Mouse (Mus musculus) MEL (cell line): ENCODE measurements around the gene Auts2.

Experiments
- CTCF ChIP-seq, 3 experiments: IDR thresholded peaks in 2 of 3; conservative IDR thresholded peaks in 1 of 3; 2 replicates each; pipeline ENCODE4 v1.5.1; 2011 to 2012; ENCODE audit warnings: low read length in 3 of 3, low read depth in 2 of 3, mild to moderate bottlenecking in 2 of 3, improper control_type of control experiment in 1 of 3, inconsistent platforms in 1 of 3, mixed read lengths in 1 of 3, moderate library complexity in 1 of 3; ENCODE audit not compliant: control insufficient read depth in 1 of 3, insufficient read depth in 1 of 3, poor library complexity in 1 of 3, severe bottlenecking in 1 of 3
- MAX ChIP-seq: IDR thresholded peaks from 2 replicates; pipeline ENCODE4 v1.6.1; 2011; ENCODE audit warnings: low read length, improper control_type of control experiment
- MEF2A ChIP-seq: IDR thresholded peaks from 2 replicates; pipeline ENCODE4 v1.6.1; 2014; ENCODE audit warnings: low read depth, mild to moderate bottlenecking, inconsistent platforms, low read length, improper control_type of control experiment; ENCODE audit not compliant: poor library complexity, insufficient replicate concordance, severe bottlenecking; ENCODE audit errors: extremely low read depth
- MYC ChIP-seq: IDR thresholded peaks from 2 replicates; pipeline ENCODE4 v1.6.1; 2011; ENCODE audit warnings: low read depth, mild to moderate bottlenecking, low read length, improper control_type of control experiment, moderate library complexity
- POLR2A ChIP-seq, 2 experiments: IDR thresholded peaks; 2 replicates each; pipeline ENCODE4 v1.6.1; 2011 to 2012; ENCODE audit warnings: low read length in 2 of 2, mild to moderate bottlenecking in 2 of 2, control low read depth in 1 of 2, improper control_type of control experiment in 1 of 2, low read depth in 1 of 2, moderate library complexity in 1 of 2; ENCODE audit not compliant: control insufficient read depth in 1 of 2, insufficient read depth in 1 of 2, poor library complexity in 1 of 2
- POLR2AphosphoS2 ChIP-seq: IDR thresholded peaks from 2 replicates; pipeline ENCODE4 v1.6.1; 2011; ENCODE audit warnings: low read length, improper control_type of control experiment
- POLR2AphosphoS5 ChIP-seq: IDR thresholded peaks from 2 replicates; pipeline ENCODE4 v1.6.1; 2012; ENCODE audit warnings: low read depth, borderline replicate concordance, mild to moderate bottlenecking, inconsistent platforms, low read length, moderate library complexity, mixed read lengths
- SIN3A ChIP-seq: IDR thresholded peaks from 2 replicates; pipeline ENCODE4 v1.6.1; 2012; ENCODE audit warnings: low read length, improper control_type of control experiment, inconsistent platforms
- ZMIZ1 ChIP-seq: IDR thresholded peaks from 2 replicates; pipeline ENCODE4 v1.6.1; 2012; ENCODE audit warnings: low read depth, mild to moderate bottlenecking, inconsistent platforms, low read length, improper control_type of control experiment, moderate library complexity

GRCm38 (mm10) chr5:132481476-132481875 is 61.7 kb downstream of the Auts2 start:
- TF ChIP-seq POLR2AphosphoS2, result no peak
- no peak for TF ChIP-seq POLR2A (IDR thresholded peaks at IDR 0.05; ENCODE audit: control insufficient read depth in 1 of 2, insufficient read depth in 1 of 2, low read depth in 1 of 2, low read length in 2 of 2, poor library complexity in 1 of 2)
- TF ChIP-seq POLR2AphosphoS5, result no peak
- no peak for TF ChIP-seq MAX
- TF ChIP-seq SIN3A, result no peak
- TF ChIP-seq ZMIZ1, result no peak
- no peak for TF ChIP-seq CTCF (IDR thresholded peaks at IDR 0.05 in 2 of 3, conservative IDR thresholded peaks at IDR 0.05 in 1 of 3; ENCODE audit: control insufficient read depth in 1 of 3, insufficient read depth in 1 of 3, low read depth in 2 of 3, low read length in 3 of 3, poor library complexity in 1 of 3, severe bottlenecking in 1 of 3)
- no peak for TF ChIP-seq MEF2A
- TF ChIP-seq MYC, result no peak
